Mouse (Mus musculus): ENCODE measurements around the gene Tldc2. TPM values are rescaled to one million over a fixed set of nuclear protein-coding genes. Genes with fewer than 3 reads are reported as not detected.

Tldc2 gene
- total RNA-seq, 2 experiments from 2014 or later = not detected

DNA sequence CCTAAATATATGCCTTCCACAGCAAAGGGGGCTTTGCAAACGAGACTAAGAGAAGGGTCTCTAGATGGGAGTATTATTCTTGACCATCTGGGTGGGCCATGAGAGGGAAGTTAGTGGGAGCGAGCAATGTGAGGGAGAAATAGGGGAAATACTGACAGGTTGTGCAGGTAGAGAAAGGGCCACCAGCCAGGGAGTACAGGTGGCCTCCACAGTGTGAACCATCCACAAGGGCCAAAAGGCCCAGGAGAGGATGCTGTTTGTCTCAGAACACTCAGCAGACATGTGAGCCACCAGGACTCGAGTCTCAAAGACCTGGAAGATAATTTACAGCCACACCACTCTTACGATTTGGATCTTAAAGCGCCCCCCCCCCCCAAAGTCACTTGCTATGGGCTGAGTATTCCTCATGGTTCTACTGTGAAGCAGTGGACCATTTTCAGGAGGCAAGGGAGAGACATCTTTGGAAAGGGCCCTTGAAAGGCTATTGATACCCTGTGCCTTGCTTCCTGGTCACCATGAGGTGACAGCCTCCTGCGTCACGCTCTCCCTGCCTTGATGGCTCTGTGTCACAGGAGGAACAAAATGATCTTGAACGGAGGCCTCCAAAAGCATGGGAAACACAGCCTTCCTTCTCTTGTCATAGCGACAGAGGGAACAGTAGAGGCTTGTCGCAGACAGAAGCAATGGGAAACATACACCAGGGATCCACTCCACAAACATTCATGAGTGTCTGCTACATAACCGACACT is 26.1 kb upstream of the Tldc2 start:
- no peak for DNase-seq (ENCODE audit: low spot score in 2 of 2)

DNA sequence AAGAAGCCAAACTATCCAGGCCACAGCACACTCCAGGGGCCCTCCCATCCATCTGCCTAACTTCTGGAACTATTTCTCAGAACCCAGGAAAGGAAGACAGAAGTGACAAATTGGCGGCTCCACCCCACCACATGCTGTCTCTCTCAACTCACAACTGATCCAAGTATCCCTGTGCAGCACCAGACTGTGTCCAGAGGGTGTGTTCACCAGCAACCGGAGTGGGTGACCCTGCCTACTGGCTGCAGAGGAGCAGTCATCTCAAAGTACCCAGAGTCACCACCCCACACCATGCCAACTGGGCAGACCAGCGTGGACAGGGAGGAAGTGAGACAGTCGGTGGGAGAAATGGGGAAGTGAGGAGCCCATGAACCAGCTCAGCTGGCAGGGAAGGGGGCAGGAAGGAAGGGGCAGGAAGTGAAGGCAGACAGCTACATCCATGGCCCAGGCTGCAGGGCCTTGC is 23.6 kb upstream of the Tldc2 start:
- DNase-seq (ENCODE audit: low spot score in 2 of 2) = peak in 1 of 2 experiments; percentile 34

DNA sequence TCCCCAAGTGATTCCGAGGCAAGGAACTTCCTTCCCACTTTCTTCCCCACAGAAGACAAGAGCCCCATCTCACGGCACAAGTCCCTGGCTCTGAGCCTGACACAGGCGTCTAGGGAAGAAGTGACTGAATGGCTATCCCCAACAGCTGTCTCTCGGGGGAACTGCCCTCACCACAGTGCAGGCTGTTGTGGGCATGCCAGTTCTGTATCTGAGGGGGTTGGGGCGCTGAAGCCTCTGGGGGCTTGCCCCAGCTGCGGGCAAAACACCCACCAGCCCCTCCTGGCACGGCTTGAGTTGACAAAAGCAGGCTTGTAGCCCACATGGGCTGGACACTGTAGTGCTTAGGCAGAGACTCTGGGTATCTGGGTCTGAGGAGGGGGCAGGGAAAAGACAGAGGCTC is 22.7 kb upstream of the Tldc2 start:
- DNase-seq (ENCODE audit: low spot score in 2 of 2) = peak; percentile 52 to 76

DNA sequence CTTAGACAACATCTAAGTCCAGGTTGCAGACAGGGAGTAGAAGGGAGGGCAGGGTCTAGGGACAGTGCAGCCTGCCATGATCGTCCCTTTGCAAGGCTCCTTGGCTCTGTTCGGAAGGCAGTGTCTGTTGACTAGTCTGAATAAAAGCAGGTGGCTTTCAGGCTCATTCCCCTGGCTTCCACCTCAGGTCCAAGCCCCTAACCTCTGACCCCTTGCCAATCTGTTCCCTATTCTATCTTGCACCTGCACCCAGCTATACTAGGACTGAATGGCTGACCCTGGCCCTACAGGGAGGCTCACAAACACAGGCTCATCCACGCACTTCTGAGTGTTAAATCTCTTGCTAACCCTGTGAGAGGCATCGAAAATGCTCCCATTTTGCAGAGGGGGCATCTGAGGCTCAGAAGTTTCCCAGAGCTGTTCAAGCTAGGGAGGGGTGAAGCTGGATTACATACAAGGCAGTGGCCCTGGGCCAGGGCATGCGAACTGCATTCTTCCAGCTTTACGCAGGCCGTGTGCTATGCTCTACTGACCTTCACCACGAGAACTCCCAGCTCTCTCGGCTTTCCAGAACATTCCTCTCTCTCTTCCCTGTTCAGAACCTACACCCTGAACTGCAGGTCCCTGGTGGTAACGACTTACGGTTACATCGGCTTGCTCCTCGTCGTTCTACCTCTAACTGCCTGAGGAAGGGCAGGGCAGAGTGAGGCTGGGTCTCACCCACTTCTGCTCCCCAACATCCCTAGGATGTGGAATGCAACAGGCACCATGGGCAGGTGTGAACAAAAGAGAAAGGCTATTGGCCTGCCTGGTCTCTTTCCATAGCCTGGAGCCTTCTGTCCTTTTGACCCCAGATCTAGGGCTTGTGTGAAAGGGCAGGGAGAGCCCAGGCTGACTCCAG is 21.6 kb upstream of the Tldc2 start:
- no peak for DNase-seq (ENCODE audit: low spot score in 2 of 2)

DNA sequence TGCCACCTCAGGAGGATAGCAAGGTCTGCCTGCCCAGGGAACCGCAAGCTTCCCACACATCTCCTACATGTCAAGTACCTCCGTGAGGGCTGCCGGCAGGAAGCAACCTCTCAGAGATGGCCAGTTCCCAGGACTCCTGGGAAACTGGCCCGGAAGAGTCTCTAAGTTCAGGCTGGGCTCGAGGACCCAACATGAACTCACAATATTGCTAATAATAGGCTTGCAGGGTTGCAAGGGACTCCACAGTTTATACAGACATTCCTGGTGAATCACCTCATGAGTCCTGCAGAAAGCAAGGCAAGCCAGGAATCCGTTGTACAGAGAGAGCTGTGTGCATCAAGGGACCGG is 21.0 kb upstream of the Tldc2 start:
- no peak for DNase-seq (ENCODE audit: low spot score in 2 of 2)

DNA sequence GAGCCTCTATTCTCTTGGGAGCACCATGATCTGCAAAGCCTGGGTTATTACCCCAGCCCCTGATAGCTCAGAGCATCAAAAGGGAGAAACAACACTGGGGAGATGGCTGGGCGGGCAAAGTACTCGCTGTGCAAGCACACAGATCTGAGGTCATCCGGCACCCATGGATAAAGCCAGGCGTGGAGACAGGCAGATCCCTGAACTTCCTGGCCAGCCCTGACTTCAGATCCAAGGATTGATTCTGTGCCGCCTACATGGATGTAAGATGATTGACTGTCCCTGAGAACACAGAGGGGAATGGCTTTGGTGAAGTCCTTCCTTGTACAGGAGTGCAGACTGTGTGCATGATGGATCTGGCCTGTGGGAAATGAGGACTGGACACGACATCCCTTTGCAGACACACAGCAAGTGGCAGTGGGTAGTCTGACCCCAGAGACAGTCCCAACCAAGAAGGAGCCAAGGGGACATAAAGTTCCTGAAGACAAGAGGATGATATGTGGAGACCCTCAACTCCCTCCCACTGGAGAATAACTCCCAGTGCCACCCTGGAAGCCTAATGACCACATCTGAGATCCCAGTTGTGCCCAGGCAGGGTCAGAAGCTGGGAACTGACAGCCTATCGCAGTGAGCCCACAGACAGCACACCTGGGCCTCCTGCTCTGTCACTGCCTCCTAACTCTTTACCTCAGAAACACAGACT is 20.0 kb upstream of the Tldc2 start:
- no peak for DNase-seq (ENCODE audit: low spot score in 2 of 2)

DNA sequence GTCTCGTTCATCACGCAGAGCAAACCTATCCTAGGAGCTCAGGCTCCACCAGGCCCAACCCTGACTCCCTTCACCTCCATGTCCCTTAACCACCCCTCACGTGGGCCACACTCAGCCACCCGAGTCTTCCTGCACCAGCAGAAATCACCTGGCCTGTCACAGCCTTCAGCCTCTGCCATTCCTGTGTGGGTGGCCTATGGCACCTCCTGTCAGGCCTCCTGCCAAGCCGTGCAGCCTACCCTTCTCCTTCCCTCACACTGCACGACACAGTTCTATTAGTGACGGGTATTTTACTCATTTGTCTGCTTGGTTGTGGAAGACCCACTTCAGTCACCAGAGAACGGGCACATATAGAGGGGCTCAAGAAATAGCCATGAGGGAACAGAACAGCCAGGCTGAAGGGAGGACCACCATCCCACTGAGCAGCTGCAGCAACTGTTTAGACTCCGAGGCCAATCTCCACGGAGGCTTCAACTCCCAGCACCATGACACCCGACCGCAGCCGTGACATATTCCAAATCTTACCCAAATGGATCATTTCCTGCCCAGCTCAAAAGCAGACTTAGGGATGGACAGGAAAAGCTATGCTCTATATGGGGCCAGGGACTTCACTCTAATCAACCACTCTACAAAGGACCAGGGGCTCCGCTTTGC is 18.0 kb upstream of the Tldc2 start:
- peak in 1 of 2 experiments; percentile 22 for DNase-seq (ENCODE audit: low spot score in 2 of 2)

DNA sequence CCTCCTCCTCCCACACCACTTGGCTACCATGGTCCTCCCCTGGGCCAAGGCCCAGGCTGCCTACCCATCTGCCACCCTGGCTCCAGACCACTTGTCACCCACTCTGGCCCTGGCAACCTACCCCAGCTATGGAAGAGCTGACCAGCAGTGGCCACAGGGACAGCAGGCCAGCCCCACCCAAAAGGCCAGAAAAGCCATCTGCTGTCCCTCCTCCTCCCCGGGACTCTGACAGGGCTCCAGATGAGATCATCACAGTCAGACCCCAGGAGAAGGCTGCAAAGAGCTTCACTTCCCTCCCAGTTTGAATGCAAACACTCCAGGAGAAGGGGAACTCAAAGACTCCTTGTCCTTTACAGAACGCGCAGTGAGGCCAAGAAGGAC is 17.5 kb upstream of the Tldc2 start:
- peak in 1 of 2 experiments; percentile 31 for DNase-seq (ENCODE audit: low spot score in 2 of 2)

DNA sequence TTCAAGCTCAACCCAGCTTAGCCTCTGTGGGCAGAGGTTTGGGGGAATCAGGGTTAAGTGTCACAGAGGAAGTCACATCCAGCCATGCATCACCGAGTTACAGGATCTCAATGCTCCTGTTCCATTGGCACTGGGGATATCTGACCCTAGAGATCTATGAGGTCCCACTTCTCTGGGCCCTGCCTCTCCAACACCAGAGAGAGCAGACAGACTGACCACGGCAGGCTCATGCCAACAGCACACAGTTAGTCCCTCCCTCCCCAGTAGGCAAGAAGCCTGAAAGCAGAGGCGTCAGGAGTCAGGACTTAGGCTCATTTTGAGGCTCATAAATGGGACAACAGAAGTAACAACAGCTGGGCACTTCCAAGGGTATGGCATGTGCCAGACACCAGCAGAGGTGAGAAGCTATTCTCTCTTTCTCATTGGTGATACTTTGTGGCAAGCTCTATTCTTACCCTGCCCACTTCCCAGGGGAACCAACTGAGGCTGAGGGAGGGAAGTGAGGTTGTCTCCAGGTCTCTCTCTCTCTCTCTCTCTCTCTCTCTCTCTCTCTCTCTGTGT is 17.0 kb upstream of the Tldc2 start:
- peak in 1 of 2 experiments; percentile 22 for DNase-seq (ENCODE audit: low spot score in 2 of 2)

DNA sequence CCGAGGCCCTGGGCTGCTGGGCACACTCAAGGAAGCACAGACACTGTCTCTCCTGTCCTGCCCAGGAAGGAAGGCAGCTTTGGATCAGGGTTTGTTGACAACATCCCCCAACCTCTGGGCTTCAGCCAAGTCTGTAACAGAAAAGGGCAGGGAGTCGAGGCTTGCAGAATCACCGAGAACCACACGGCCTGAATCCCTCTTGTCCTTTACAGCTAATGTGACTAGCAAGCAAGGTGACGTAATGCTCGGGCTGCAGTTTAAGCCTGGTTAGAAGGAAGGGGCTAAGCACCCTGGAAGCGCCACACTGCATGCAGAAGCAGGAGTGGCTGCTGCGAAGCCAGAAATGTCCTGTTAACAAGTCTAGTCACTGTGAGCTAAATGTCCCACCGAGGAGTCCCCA is 16.5 kb upstream of the Tldc2 start:
- DNase-seq (ENCODE audit: low spot score in 2 of 2) = peak in 1 of 2 experiments; percentile 54

DNA sequence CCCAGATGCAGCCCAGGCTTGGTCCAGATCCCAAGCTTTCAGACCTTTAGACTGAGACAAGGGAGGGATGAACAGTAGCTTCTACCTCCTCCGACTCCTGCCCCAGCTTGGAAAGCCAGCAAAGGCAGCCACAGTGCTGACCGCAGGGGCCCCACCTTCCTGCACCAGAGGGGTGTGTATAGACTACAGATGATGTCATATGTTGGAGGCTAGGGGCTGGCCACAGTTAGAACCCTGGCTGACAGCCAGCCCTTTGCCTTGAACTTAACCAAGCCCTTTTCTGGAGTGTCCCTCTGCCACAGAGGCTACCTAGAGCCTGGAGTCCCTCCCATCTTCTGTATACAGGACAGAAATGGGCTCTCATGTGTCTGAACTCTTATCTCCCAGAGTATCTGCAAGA is 15.3 kb upstream of the Tldc2 start:
- peak in 1 of 2 experiments; percentile 26 for DNase-seq (ENCODE audit: low spot score in 2 of 2)

DNA sequence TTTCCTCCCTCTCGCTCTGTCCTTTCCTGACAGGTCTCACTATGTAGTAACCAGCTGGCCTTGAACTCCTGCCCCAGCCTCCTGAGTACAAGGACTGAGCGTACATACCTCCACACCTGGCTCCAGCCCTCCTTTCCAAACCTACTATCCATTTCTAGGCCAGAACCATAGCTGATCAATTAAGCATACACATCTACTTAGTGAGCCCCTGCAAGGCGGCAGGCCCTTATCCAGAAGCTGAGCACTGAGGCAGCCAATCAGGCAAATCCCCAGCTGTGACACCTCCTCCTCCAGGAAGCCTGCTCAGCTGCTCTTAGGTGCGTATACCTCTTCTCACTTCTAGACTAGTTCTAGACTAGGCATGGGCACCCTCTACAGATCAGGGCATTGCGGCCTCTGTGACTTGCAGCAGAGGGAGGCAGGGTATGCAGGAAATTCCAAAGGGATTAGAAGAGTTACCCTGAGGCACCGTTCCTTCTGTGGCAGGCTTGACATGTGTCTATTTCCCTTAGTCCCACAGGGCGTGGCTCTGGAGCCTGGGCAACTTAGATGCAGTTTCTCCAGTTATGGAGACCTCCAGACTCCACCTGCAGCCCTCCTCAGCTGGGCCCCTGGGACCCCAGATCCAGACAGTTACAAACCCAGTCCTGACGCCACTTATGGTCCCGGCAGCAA is 14.4 kb upstream of the Tldc2 start:
- DNase-seq (ENCODE audit: low spot score in 2 of 2) = no peak

DNA sequence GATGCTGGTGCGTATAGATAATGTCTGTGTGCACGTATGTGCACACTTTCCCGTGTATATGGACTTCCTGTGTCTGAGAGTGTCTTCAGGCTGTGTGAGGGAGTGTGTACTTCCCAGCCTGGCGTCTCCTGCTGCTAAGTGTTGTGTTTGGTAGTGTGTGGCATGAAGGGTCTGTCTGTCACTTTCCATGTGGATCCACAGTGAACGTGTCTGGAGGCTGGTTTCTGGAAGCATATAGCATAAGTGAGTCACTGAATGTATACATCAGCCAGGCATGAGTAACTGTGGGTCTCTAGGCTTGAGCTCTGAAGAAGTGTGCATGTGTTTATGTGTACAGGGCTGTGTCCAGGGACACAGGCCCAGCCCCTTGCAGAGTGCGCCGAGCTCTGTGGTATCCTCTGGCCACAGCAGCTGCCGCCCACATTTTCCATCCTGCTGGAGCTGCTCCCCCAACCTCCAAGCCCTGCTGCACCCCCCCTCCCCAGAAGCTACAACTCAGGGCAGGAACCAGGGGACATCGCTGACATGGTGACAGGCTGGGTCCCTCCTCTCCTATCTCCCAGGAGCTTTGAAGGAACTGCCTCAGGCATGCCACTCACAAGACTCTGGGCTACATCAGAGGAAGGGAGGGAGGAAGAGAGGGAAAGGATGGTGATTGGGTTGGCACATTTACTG is 13.3 kb upstream of the Tldc2 start:
- DNase-seq (ENCODE audit: low spot score in 2 of 2) = no peak

DNA sequence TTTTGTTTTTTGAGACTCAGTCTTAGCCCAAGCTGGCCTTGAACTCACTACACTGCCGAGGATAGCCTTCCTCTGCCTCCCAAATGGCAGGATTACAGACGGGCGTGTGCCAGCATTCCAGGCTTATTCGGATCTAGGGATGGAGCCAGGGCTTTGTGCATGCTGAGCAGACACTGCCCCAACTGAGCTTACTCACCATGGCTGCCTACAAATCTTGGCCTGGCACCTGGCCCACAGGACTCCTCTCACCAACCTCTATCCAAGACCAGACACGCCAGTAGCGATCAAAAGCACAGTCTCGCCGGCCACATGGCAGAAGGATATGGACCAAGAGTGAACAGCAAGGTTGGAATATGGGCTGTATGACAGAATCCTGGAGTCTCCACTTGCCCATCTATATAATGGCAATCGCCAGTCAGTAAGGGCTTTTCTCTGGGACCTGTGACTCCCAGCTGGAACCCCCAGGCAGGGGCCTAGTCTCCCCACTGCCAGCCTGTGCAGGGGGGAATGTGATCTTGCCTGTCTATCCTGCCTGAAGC is 12.6 kb upstream of the Tldc2 start:
- DNase-seq (ENCODE audit: low spot score in 2 of 2) = peak in 1 of 2 experiments; percentile 34

DNA sequence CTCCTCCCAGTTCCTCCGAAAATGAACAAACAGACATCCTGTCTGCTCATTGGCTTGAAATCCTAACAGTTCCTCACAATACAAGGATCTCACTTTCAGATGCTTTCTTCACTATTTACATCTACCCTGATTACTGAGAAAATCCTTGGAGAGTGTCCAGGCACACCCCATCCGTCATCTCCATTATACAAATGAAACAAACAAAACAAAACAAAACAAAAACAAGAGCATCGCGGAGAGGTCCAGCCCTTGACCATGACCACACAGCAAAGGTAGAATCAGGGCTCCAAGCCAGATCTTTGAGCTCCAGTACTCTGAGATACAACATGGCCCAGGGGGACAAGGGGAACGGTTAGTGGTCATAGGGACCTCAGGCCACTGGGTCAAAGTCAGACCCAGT is 12.1 kb upstream of the Tldc2 start:
- no peak for DNase-seq (ENCODE audit: low spot score in 2 of 2)

DNA sequence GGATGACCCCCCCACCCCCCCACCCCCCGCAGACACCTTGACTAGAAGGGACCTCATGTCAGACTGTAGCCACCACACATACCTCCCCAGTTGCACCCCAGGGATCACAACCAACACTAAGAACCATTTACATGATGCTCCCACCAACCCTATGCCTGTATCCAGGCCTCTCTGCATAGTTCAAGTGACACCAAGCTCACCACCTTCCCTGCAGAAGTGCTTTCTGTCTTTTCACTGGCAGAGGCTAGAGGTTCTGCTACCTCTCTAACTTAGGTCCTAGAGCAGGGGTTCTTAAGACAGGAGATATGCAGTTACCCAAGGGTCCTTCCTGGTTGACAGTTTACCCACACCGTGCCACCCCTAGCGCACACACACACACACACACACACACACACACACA is 11.6 kb upstream of the Tldc2 start:
- no peak for DNase-seq (ENCODE audit: low spot score in 2 of 2)

DNA sequence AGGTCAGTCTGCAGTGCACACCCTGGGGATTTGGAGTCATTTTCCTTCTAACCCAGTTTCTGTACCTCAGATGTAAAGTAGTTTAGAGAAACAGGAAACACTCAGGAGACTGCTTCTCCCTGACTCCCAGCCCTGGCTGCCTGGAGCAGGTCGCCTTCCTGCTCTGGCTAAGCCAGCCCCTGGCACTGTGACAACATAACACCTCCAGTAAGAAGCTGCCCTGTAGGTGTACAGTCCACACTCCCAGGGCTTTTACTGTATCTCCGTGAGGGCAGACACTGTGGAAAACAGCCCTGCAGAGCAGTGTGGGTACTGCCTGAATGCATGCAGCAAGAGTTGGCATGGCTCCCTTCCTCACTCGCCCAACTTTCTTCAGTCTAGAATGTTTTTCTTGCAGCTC is 11.2 kb upstream of the Tldc2 start:
- peak in 1 of 2 experiments; percentile 43 for DNase-seq (ENCODE audit: low spot score in 2 of 2)

DNA sequence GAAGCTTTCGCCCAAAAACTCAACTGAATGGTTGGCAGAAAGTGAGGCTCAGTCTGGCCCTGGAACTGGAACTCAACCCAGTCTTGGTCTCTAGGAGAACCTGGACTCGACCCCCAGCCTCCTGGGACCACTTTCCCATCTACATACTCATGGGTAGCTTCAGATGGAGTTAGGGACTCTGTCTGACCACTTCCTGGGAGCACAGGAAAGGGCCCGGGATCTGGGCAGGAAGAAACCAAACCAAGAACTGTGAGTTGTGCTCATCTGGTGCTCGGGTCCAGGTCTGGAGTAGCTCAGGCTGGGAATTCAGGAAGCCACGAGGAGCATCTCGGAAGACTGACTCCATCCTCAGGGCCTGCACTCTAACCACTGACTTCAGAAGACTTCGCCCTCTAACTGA is 10.3 kb upstream of the Tldc2 start:
- DNase-seq (ENCODE audit: low spot score in 2 of 2) = no peak

DNA sequence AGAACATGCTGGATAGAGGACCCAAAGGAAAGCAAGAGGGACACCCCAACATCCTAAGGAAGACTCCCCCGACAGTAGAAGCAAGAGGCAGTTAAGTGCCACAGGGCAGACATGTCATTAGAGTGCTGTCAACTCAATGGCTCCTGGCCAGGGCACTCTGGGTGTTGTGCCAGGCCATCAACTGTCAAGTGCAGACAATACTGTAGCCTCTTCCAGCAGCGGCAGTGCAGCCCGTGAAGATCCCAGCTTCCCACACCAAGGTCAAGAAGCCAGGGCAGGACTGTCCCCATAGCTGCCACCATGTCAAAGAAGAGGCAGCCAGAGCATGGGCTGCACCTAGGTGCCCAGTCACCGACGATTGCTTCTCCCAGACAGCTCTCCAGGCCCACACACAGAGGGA is 9.7 kb upstream of the Tldc2 start:
- DNase-seq (ENCODE audit: low spot score in 2 of 2) = no peak
